Mouse (Mus musculus) ZHBTc4 (cell line): ENCODE measurements around the gene Rrp7a.

Experiments used
- DNase-seq: peaks from one replicate; pipeline ENCODE4 v3.0.0-alpha.2; 2011; ENCODE audit warnings: low read depth, low spot score

The Rrp7a gene

DNA sequence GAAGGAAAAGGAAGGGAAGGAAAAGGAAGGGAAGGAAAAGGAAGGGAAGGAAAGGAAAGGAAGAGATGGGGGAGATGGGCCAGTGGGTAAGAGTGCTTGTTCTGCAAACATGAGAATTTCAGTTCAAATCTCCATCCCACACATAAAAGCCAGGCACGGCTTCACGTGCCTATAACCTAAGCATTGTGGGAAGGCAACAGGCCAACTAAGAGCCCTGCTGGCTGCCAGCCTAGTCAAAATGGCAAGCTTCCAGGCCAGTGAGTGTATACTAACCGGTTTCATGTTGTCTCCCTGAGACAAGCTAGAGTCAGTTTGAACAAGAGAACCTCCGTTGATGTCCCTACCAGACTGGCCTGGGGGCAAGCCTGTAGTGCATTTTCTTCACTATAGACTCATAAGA is 57.1 kb downstream of the Rrp7a start:
- DNase-seq, result no peak
